Comparison of ENCODE assay signal across 24 mouse cellular contexts in the genomic region with DNA sequence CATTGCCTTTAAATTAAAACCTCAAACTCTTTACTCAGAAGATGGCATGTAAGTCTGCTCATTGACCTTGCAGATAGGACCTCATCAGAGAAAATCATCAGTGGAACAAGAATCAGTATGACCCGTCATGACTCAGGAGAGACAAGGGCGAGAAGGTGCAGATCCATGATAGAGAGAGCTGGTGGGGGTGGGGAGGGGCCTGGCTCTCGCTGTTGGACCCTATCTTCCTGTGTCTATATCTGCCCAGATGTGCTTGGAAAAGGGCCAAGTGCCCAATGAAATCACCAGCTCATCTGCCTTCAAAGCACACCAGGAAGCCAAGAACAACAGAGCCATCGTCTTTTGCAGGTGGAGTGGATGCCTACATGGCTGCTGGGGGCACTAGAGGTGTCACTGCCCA. TPM values are rescaled to one million over a fixed set of nuclear protein-coding genes. Genes with fewer than 3 reads are reported as not detected.
DNase-seq lines count a peak whose midpoint lies in the region; ATAC-seq and TF ChIP-seq lines count a peak whose summit lies in the region.
"Had no signal": no experiment of that assay in that cellular context is flagged by ENCODE, and none has a peak within 500 bp of the region (broad histone marks: within the 10 kb centered on the region; RNA-seq: fewer than 3 reads in every experiment).

No protein-coding gene starts in this region.

- no peak overlapping the region for H3K4me2 ChIP-seq in midbrain, embryonic 11.5 days
- H3K4me2 ChIP-seq in midbrain, postnatal 0 days (ENCODE audit: low read depth, low read length, poor library complexity, severe bottlenecking) = no peak overlapping the region
- peak overlapping the region; percentile 4 for H3K4me2 ChIP-seq in liver, embryonic 14.5 days (ENCODE audit: low read depth)
- H3K4me2 ChIP-seq: embryonic facial prominence, embryonic 15.5 days; heart, embryonic 12.5 days; kidney, embryonic 15.5 days; limb, embryonic 15.5 days; stomach, embryonic 15.5 days had no signal

- 84% methylated on average over 4 of the region's 4 CpGs for WGBS in midbrain, embryonic 11.5 days
- 83% methylated on average over 4 of the region's 4 CpGs for WGBS in midbrain, postnatal 0 days
- WGBS in liver, embryonic 14.5 days (ENCODE audit: insufficient replicate concordance) = 16% methylated on average over 4 of the region's 4 CpGs

- peak; percentile 89 for TF ChIP-seq EP300 in liver, embryonic 14.5 days (IDR thresholded peaks at IDR 0.05; ENCODE audit: low read depth)

- no peak overlapping the region for H3K4me3 ChIP-seq in midbrain, embryonic 11.5 days (ENCODE audit: low read depth, low read length)
- H3K4me3 ChIP-seq in midbrain, postnatal 0 days (ENCODE audit: low read depth, low read length) = no peak overlapping the region
- no peak overlapping the region for H3K4me3 ChIP-seq in liver, embryonic 14.5 days (ENCODE audit: insufficient read depth in 1 of 2, low read depth in 2 of 2, low read length in 2 of 2)
- H3K4me3 ChIP-seq: embryonic facial prominence, embryonic 15.5 days; forebrain, embryonic 10.5 days; heart, embryonic 12.5 days; kidney, embryonic 15.5 days; limb, embryonic 15.5 days; midbrain, embryonic 10.5 days; stomach, embryonic 15.5 days had no signal

- no peaks in the 10 kb centered on the region for H3K9me3 ChIP-seq in midbrain, embryonic 11.5 days (ENCODE audit: control insufficient read depth, low read length)
- H3K9me3 ChIP-seq in midbrain, postnatal 0 days (ENCODE audit: low read length) = no peaks in the 10 kb centered on the region
- no peaks in the 10 kb centered on the region for H3K9me3 ChIP-seq in liver, embryonic 14.5 days (ENCODE audit: control insufficient read depth, low read length)
- H3K9me3 ChIP-seq: embryonic facial prominence, embryonic 15.5 days; forebrain, embryonic 10.5 days; heart, embryonic 12.5 days; kidney, embryonic 15.5 days; limb, embryonic 15.5 days; midbrain, embryonic 10.5 days; stomach, embryonic 15.5 days had no signal

- H3K9ac ChIP-seq in midbrain, embryonic 11.5 days (ENCODE audit: low read length) = no peak overlapping the region
- H3K9ac ChIP-seq in midbrain, postnatal 0 days (replicated peaks; ENCODE audit: low read length, poor library complexity, severe bottlenecking) = no peak overlapping the region
- H3K9ac ChIP-seq in liver, embryonic 14.5 days (replicated peaks) = no peak overlapping the region
- H3K9ac ChIP-seq: embryonic facial prominence, embryonic 15.5 days; forebrain, postnatal 0 days; heart, embryonic 12.5 days; kidney, embryonic 15.5 days; limb, embryonic 15.5 days; stomach, embryonic 15.5 days had no signal

- H3K36me3 ChIP-seq in midbrain, embryonic 11.5 days (ENCODE audit: control insufficient read depth, insufficient read depth, low read length) = no peaks in the 10 kb centered on the region
- H3K36me3 ChIP-seq in midbrain, postnatal 0 days (ENCODE audit: insufficient read depth, low read length) = peaks cover 3% of the 10 kb centered on the region; the same call in 1 of the 2 replicates
- peaks cover 44% of the 10 kb centered on the region for H3K36me3 ChIP-seq in liver, embryonic 14.5 days (replicated peaks; ENCODE audit: control insufficient read depth, insufficient read depth, low read depth)

- ATAC-seq in midbrain, embryonic 11.5 days (ENCODE audit: low FRiP score) = no peak
- ATAC-seq in midbrain, postnatal 0 days (ENCODE audit: low FRiP score) = no peak
- peak; percentile 48 for ATAC-seq in erythroblast, adult 5-6 weeks (replicated peaks; ENCODE audit: low FRiP score, poor library complexity, severe bottlenecking)
- ATAC-seq in liver, embryonic 14.5 days (ENCODE audit: insufficient read depth) = peak; percentile 68
- ATAC-seq: forebrain, postnatal 0 days had no signal

- no peaks in the 10 kb centered on the region for H3K4me1 ChIP-seq in midbrain, embryonic 11.5 days (ENCODE audit: control insufficient read depth, insufficient read depth, low read length)
- no peaks in the 10 kb centered on the region for H3K4me1 ChIP-seq in midbrain, postnatal 0 days (ENCODE audit: insufficient read depth, low read length)
- peaks cover 27 to 45% of the 10 kb centered on the region in 2 experiments for H3K4me1 ChIP-seq in liver, embryonic 14.5 days (replicated peaks; ENCODE audit: control insufficient read depth in 2 of 2, insufficient read depth in 2 of 2, low read length in 1 of 2)
- H3K4me1 ChIP-seq: embryonic facial prominence, embryonic 15.5 days; forebrain, embryonic 10.5 days; kidney, embryonic 15.5 days; limb, embryonic 15.5 days; midbrain, embryonic 10.5 days; stomach, embryonic 15.5 days had no signal

- no peak for TF ChIP-seq CTCF in midbrain, postnatal 0 days (IDR thresholded peaks at IDR 0.05)
- no peak for TF ChIP-seq CTCF in liver, embryonic 14.5 days (IDR thresholded peaks at IDR 0.05; ENCODE audit: low read depth)

- no peaks in the 10 kb centered on the region for H3K27me3 ChIP-seq in midbrain, embryonic 11.5 days (ENCODE audit: control insufficient read depth, insufficient read depth, low read length)
- no peaks in the 10 kb centered on the region for H3K27me3 ChIP-seq in midbrain, postnatal 0 days (ENCODE audit: insufficient read depth, low read length)
- no peaks in the 10 kb centered on the region for H3K27me3 ChIP-seq in liver, embryonic 14.5 days (ENCODE audit: control insufficient read depth, insufficient read depth, low read length)
- H3K27me3 ChIP-seq: embryonic facial prominence, embryonic 15.5 days; heart, embryonic 12.5 days; kidney, embryonic 15.5 days; limb, embryonic 15.5 days; stomach, embryonic 15.5 days had no signal

- no peak overlapping the region for H3K27ac ChIP-seq in midbrain, embryonic 11.5 days (ENCODE audit: low read depth, low read length)
- H3K27ac ChIP-seq in midbrain, postnatal 0 days (ENCODE audit: low read depth, low read length) = no peak overlapping the region
- peak overlapping the region; percentile 77 for H3K27ac ChIP-seq in liver, embryonic 14.5 days
- H3K27ac ChIP-seq: embryonic facial prominence, embryonic 15.5 days; forebrain, embryonic 10.5 days; kidney, embryonic 15.5 days; limb, embryonic 15.5 days; midbrain, embryonic 10.5 days; stomach, embryonic 15.5 days had no signal

- peak; percentile 12 for DNase-seq in midbrain, embryonic 11.5 days (ENCODE audit: low spot score, missing footprints)
- DNase-seq in midbrain, postnatal 0 days (ENCODE audit: low spot score) = no peak
- peak; percentile 65 to 73 (median 71) for DNase-seq in liver, embryonic 14.5 days (ENCODE audit: low read depth in 3 of 3, low spot score in 3 of 3)
- peak; percentile 28 to 59 for DNase-seq in spleen, postnatal 36 days (ENCODE audit: low spot score in 2 of 2)
- DNase-seq in T-cell, adult 2 months (ENCODE audit: low spot score) = no peak
- DNase-seq in thymus, adult 18-20 months = no peak
- no peak for DNase-seq in layer of hippocampus, adult 11-12 months (ENCODE audit: low spot score)
- DNase-seq: adrenal gland, postnatal 36 days; cerebellum, adult 18-20 months; forebrain, postnatal 0 days; gastrocnemius, postnatal 14 days; heart, postnatal 10 days; kidney, adult 11 months; kidney, postnatal 36 days; left cerebral cortex, postnatal 4 days; lung, postnatal 4 days had no signal

RNA-seq across cellular contexts. Expression of a gene that starts 27.1 kb away (rescaled TPM):
- polyA plus RNA-seq in midbrain, embryonic 11.5 days (2014; fragmentation: Nextera tagmentation; extraction: Ambion mirVana) = 36.1 and 37.9 TPM in 2 replicates
- 41.8 and 44.0 TPM in 2 replicates for total RNA-seq in midbrain, postnatal 0 days (2014; rRNA removed)
- polyA plus RNA-seq in midbrain, postnatal 0 days (2015; fragmentation: Nextera tagmentation; extraction: Ambion mirVana) = 36.4 and 36.8 TPM in 2 replicates
- total RNA-seq in erythroblast, adult 5-6 weeks (2015; ENCODE audit: low replicate concordance) = 44.1 and 50.7 TPM in 2 replicates
- total RNA-seq in erythroblast, adult 5-6 weeks (2017; ENCODE audit: low replicate concordance) = 49.2 and 63.3 TPM in 2 replicates
- 10.1 and 10.9 TPM in 2 replicates for polyA plus RNA-seq in liver, embryonic 14.5 days (2012; rRNA removed)
- 15.3 and 16.6 TPM in 2 replicates for polyA plus RNA-seq in liver, embryonic 14.5 days (2014; fragmentation: Nextera tagmentation; extraction: Ambion mirVana)

Comparison
In these comparisons a context has a peak if more than half of its experiments do, and no peak if none do; other contexts are left out.
1. DNase-seq: peak in midbrain, embryonic 11.5 days (single experiment), liver, embryonic 14.5 days (3 of 3) and spleen, postnatal 36 days (2 of 2); none in midbrain, postnatal 0 days (single experiment), T-cell, adult 2 months (single experiment), thymus, adult 18-20 months (0 of 2) and layer of hippocampus, adult 11-12 months (single experiment).
2. ATAC-seq: peak in erythroblast, adult 5-6 weeks (single experiment) and liver, embryonic 14.5 days (single experiment); none in midbrain, embryonic 11.5 days (single experiment) and midbrain, postnatal 0 days (single experiment).